Mouse (Mus musculus) megakaryocyte, embryonic 14.5 days (primary cell): ENCODE measurements around the gene Rad51b. TPM values are rescaled to one million over a fixed set of nuclear protein-coding genes. Genes with fewer than 3 reads are reported as not detected.

Experiments
- H3K27me3 ChIP-seq: replicated peaks from 2 replicates; pipeline ENCODE3; 2012; ENCODE audit warnings: inconsistent platforms
- H3K36me3 ChIP-seq: replicated peaks from 2 replicates; pipeline ENCODE3; 2012; ENCODE audit warnings: low read length, inconsistent platforms, mixed read lengths
- H3K4me1 ChIP-seq: 2 replicates; pipeline ENCODE4 v1.6.1; 2012; ENCODE audit warnings: inconsistent platforms
- H3K4me3 ChIP-seq: replicated peaks from 2 replicates; pipeline ENCODE3; 2012; ENCODE audit warnings: moderate library complexity, mild to moderate bottlenecking, inconsistent platforms
- H3K9me3 ChIP-seq: 2 replicates; pipeline ENCODE4 v1.6.1; 2012; ENCODE audit warnings: inconsistent platforms
- FLI1 ChIP-seq: IDR thresholded peaks from 2 replicates; pipeline ENCODE4 v1.6.1; 2012; ENCODE audit warnings: low read length, inconsistent platforms, mixed read lengths
- GATA1 ChIP-seq: IDR thresholded peaks from 3 replicates; pipeline ENCODE4 v1.6.1; 2012; ENCODE audit warnings: mixed read lengths, low read length, inconsistent platforms, borderline replicate concordance
- polyA plus RNA-seq: library from polyadenylated mRNA; stranded (reverse); fragments of >175 nt; gene quantifications from 2 replicates; pipeline ENCODE4 v1.2.3, GENCODE M21; 2012; ENCODE audit warnings: low replicate concordance; ENCODE audit not compliant: insufficient read depth

Gene Rad51b
- polyA plus RNA-seq, 1 experiment = 0.30 TPM

GRCm38 (mm10) chr12:79463371-79463770 is 166.3 kb downstream of the Rad51b start:
- no peak overlapping the region for H3K4me3 ChIP-seq
- TF ChIP-seq GATA1 (no peak), FLI1 (no peak)
- H3K36me3 ChIP-seq = no peaks in the 10 kb centered on the region
- H3K9me3 ChIP-seq = no peaks in the 10 kb centered on the region
- H3K4me1 ChIP-seq = no peaks in the 10 kb centered on the region
- H3K27me3 ChIP-seq = no peaks in the 10 kb centered on the region

- H3K9me3 ChIP-seq = no peaks in the 10 kb centered on the region
- H3K4me3 ChIP-seq = no peak overlapping the region
- H3K36me3 ChIP-seq = no peaks in the 10 kb centered on the region
- no peaks in the 10 kb centered on the region for H3K27me3 ChIP-seq
- TF ChIP-seq FLI1 (no peak), GATA1 (no peak)
- no peaks in the 10 kb centered on the region for H3K4me1 ChIP-seq
These were observed 173.0 kb downstream of the Rad51b start for GRCm38 (mm10) chr12:79470113-79470512.

GRCm38 (mm10) chr12:79471868-79472267 is 174.8 kb downstream of the Rad51b start:
- no peak overlapping the region for H3K4me3 ChIP-seq
- TF ChIP-seq FLI1 = no peak
- TF ChIP-seq GATA1 = no peak
- no peaks in the 10 kb centered on the region for H3K9me3 ChIP-seq

GRCm38 (mm10) chr12:79476413-79477046 is 179.4 kb downstream of the Rad51b start:
- no peak overlapping the region for H3K4me3 ChIP-seq
- peaks cover 18% of the 10 kb centered on the region for H3K9me3 ChIP-seq
- no peaks in the 10 kb centered on the region for H3K36me3 ChIP-seq
- H3K27me3 ChIP-seq = no peaks in the 10 kb centered on the region
- H3K4me1 ChIP-seq = no peaks in the 10 kb centered on the region
- TF ChIP-seq FLI1 = no peak
- TF ChIP-seq GATA1 = no peak

More at GRCm38 (mm10) chr12:79471868-79472267, 174.8 kb downstream of the Rad51b start:
- Histone ChIP-seq H3K36me3 (no peaks in the 10 kb centered on the region), H3K4me1 (no peaks in the 10 kb centered on the region), H3K27me3 (no peaks in the 10 kb centered on the region)

GRCm38 (mm10) chr12:79478816-79479215 is 181.7 kb downstream of the Rad51b start:
- peaks cover 18% of the 10 kb centered on the region for H3K9me3 ChIP-seq
- no peaks in the 10 kb centered on the region for H3K4me1 ChIP-seq
- H3K27me3 ChIP-seq = no peaks in the 10 kb centered on the region
- H3K36me3 ChIP-seq = no peaks in the 10 kb centered on the region
- no peak overlapping the region for H3K4me3 ChIP-seq
- no peak for TF ChIP-seq FLI1

GRCm38 (mm10) chr12:79485501-79485900 is 188.4 kb downstream of the Rad51b start:
- Histone ChIP-seq H3K9me3 (no peaks in the 10 kb centered on the region), H3K27me3 (no peaks in the 10 kb centered on the region), H3K4me1 (no peaks in the 10 kb centered on the region), H3K4me3 (no peak overlapping the region), H3K36me3 (no peaks in the 10 kb centered on the region)
- TF ChIP-seq GATA1 (no peak), FLI1 (no peak)

- no peak for TF ChIP-seq FLI1
- TF ChIP-seq GATA1 = no peak
- no peaks in the 10 kb centered on the region for H3K27me3 ChIP-seq
- H3K36me3 ChIP-seq = no peaks in the 10 kb centered on the region
- no peaks in the 10 kb centered on the region for H3K9me3 ChIP-seq
- peaks cover 7% of the 10 kb centered on the region; the same call in 1 of the 2 replicates for H3K4me1 ChIP-seq
- H3K4me3 ChIP-seq = no peak overlapping the region
These were observed 191.6 kb downstream of the Rad51b start for GRCm38 (mm10) chr12:79488590-79489242.

GRCm38 (mm10) chr12:79490626-79491025 is 193.5 kb downstream of the Rad51b start:
- no peak overlapping the region for H3K4me3 ChIP-seq
- H3K9me3 ChIP-seq = no peaks in the 10 kb centered on the region
- peaks cover 7% of the 10 kb centered on the region; the same call in 1 of the 2 replicates for H3K4me1 ChIP-seq
- no peak for TF ChIP-seq FLI1
- no peak for TF ChIP-seq GATA1
- no peaks in the 10 kb centered on the region for H3K36me3 ChIP-seq
- H3K27me3 ChIP-seq = no peaks in the 10 kb centered on the region

GRCm38 (mm10) chr12:79492175-79492574 is 195.1 kb downstream of the Rad51b start:
- no peaks in the 10 kb centered on the region for H3K9me3 ChIP-seq
- no peaks in the 10 kb centered on the region for H3K27me3 ChIP-seq
- peaks cover 7% of the 10 kb centered on the region; the same call in 1 of the 2 replicates for H3K4me1 ChIP-seq
- TF ChIP-seq GATA1 = no peak
- H3K4me3 ChIP-seq = no peak overlapping the region
- no peaks in the 10 kb centered on the region for H3K36me3 ChIP-seq

GRCm38 (mm10) chr12:79492613-79493012 is 195.5 kb downstream of the Rad51b start:
- H3K27me3 ChIP-seq = no peaks in the 10 kb centered on the region
- H3K36me3 ChIP-seq = no peaks in the 10 kb centered on the region
- peaks cover 7% of the 10 kb centered on the region; the same call in 1 of the 2 replicates for H3K4me1 ChIP-seq
- no peaks in the 10 kb centered on the region for H3K9me3 ChIP-seq
- TF ChIP-seq FLI1 (no peak), GATA1 (no peak)
- no peak overlapping the region for H3K4me3 ChIP-seq

GRCm38 (mm10) chr12:79493481-79493880 is 196.4 kb downstream of the Rad51b start:
- Histone ChIP-seq H3K4me1 (peaks cover 7% of the 10 kb centered on the region; the same call in 1 of the 2 replicates), H3K9me3 (no peaks in the 10 kb centered on the region), H3K27me3 (no peaks in the 10 kb centered on the region), H3K36me3 (no peaks in the 10 kb centered on the region), H3K4me3 (no peak overlapping the region)
- no peak for TF ChIP-seq GATA1
- TF ChIP-seq FLI1 = no peak
